Mouse (Mus musculus): ENCODE measurements around the gene Ap3m1.

- TF ChIP-seq EP300 (IDR thresholded peaks at IDR 0.05; ENCODE audit: insufficient read depth, low read depth, low read length) (no peak), CTCF (IDR thresholded peaks at IDR 0.05) (no peak), POLR2A (IDR thresholded peaks at IDR 0.05; ENCODE audit: insufficient read depth, low read depth, low read length) (no peak)
These were observed 10.6 kb upstream of the Ap3m1 start for GRCm38 (mm10) chr14:21062766-21063513.

All from heart, adult 2 months (tissue).